Mouse (Mus musculus) thymus, adult 2 months (tissue): ENCODE measurements around the gene Napsa. TPM values are rescaled to one million over a fixed set of nuclear protein-coding genes. Genes with fewer than 3 reads are reported as not detected.

Experiments used
- DNase-seq: peaks from one replicate; pipeline ENCODE4 v3.0.0; 2021
- H3K27ac ChIP-seq: fragments of 200-500 bp; 2 replicates; pipeline ENCODE4 v1.5.1; 2012; ENCODE audit warnings: low read length, control low read depth; ENCODE audit not compliant: control insufficient read depth, insufficient read depth
- H3K27me3 ChIP-seq: fragments of 200-500 bp; 2 replicates; pipeline ENCODE4 v1.6.1; 2012; ENCODE audit warnings: mild to moderate bottlenecking, low read length, moderate library complexity, mixed read lengths; ENCODE audit not compliant: control insufficient read depth, insufficient read depth
- H3K36me3 ChIP-seq: fragments of 200-500 bp; 2 replicates; pipeline ENCODE4 v1.6.1; 2012; ENCODE audit warnings: mild to moderate bottlenecking, low read length, moderate library complexity; ENCODE audit not compliant: control insufficient read depth, insufficient read depth
- H3K4me1 ChIP-seq: fragments of 200-500 bp; replicated peaks from 2 replicates; pipeline ENCODE4 v1.6.1; 2012; ENCODE audit warnings: low read length; ENCODE audit not compliant: control insufficient read depth, insufficient read depth
- H3K4me3 ChIP-seq: fragments of 200-500 bp; 2 replicates; pipeline ENCODE4 v1.5.1; 2012; ENCODE audit warnings: mild to moderate bottlenecking, low read length, control low read depth, moderate library complexity; ENCODE audit not compliant: control insufficient read depth, insufficient read depth
- CTCF ChIP-seq: fragments of 200-500 bp; IDR thresholded peaks from 2 replicates; pipeline ENCODE4 v1.5.1; 2012; ENCODE audit warnings: mild to moderate bottlenecking, control low read depth, low read length, moderate library complexity, borderline replicate concordance; ENCODE audit not compliant: control insufficient read depth, poor library complexity, insufficient read depth; ENCODE audit errors: extremely low read depth
- POLR2A ChIP-seq: fragments of 200-500 bp; IDR thresholded peaks from 2 replicates; pipeline ENCODE4 v1.6.1; 2012; ENCODE audit warnings: mild to moderate bottlenecking, low read length, control low read depth, moderate library complexity; ENCODE audit not compliant: control insufficient read depth, poor library complexity, insufficient read depth; ENCODE audit errors: extremely low read depth
- WGBS: fragments of 180-500 bp; shearing (Covaris S2); methylation state at CpG from one replicate; pipeline ENCODE4 v1.1.7; 2018; 5-methylcytosine and 5-hydroxymethylcytosine counted together
- polyA plus RNA-seq: library from polyadenylated mRNA; depleted of rRNA; stranded (reverse); fragments of >200 nt; gene quantifications from 2 replicates; pipeline ENCODE4 v1.2.3, GENCODE M21; 2012

Gene Napsa
- polyA plus RNA-seq, 1 experiment = 32.0 TPM

- 95% methylated on average over 29 of the region's 29 CpGs for WGBS
- H3K27me3 ChIP-seq = no peaks in the 10 kb centered on the region
- H3K27ac ChIP-seq = no peak overlapping the region
- peaks cover 21% of the 10 kb centered on the region for H3K4me1 ChIP-seq
- no peak overlapping the region for H3K4me3 ChIP-seq
- H3K36me3 ChIP-seq = peaks cover 4% of the 10 kb centered on the region
- no peak for DNase-seq
- TF ChIP-seq POLR2A (no peak), CTCF (no peak)
These were observed 39.0 kb upstream of the Napsa start for GRCm38 (mm10) chr7:44532918-44533745.

DNA sequence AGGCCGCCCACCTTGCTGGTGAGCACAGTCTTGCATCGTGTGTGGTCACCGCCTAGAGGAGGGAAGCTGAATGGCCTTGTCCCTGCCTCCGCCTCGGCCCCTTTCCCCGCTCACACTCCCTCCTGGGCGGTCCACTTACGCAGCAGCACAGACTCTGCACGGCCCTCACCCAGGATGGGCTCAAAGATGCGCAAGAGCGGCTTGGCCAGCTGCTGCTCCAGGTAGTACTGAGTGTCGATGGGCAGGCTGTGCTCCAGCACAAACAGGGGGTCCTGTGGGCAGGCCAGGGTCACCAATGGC lies 38.5 kb upstream of the Napsa start:
- H3K36me3 ChIP-seq = peaks cover 8% of the 10 kb centered on the region
- H3K27me3 ChIP-seq = no peaks in the 10 kb centered on the region
- DNase-seq = no peak
- TF ChIP-seq CTCF (no peak), POLR2A (no peak)
- no peak overlapping the region for H3K27ac ChIP-seq
- WGBS = 98% methylated on average over 12 of the region's 12 CpGs
- no peak overlapping the region for H3K4me3 ChIP-seq
- peaks cover 16% of the 10 kb centered on the region for H3K4me1 ChIP-seq

GRCm38 (mm10) chr7:44534242-44534641 lies 37.9 kb upstream of the Napsa start:
- TF ChIP-seq CTCF (no peak), POLR2A (no peak)
- 39% methylated on average over 13 of the region's 13 CpGs for WGBS
- Histone ChIP-seq H3K36me3 (peaks cover 13% of the 10 kb centered on the region), H3K27me3 (no peaks in the 10 kb centered on the region), H3K4me1 (peaks cover 15% of the 10 kb centered on the region), H3K27ac (no peak overlapping the region), H3K4me3 (no peak overlapping the region)
- DNase-seq = no peak

DNA sequence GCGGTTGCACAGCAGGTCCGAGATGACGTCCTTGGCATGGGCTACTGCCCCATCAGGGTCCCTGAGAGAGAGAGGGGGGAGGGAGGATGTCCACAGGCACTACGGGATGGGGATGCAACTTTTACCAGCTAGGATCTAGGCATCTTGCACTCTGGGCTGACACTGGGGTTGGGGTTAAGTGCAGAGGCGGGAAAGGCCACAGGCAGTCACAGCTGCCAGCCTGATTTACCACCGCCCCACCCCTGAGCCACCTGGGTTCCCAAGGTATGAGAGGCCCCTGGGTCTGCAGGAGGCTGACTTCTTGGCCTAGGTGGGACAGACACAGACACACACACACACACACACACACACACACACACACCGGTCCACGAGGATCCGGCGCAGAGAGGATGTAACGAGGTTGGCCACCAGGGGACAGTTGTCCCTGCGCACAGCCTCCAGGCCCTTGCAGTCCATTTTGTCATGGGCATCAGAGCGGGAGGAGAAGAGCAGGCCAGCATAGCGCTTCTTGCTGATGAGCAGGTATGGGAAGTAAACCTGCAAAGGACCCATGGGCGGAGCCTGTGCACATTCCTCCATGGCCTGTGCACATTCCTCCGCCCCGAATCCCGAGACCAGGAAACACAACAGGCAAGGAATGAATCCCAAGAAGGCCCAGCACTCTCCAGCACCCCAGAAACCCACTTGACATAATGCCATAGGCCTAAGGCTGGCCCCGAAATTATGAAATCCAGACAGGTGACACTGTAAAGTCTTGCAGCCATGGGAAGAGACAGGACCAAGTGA lies 37.3 kb upstream of the Napsa start:
- Histone ChIP-seq H3K27ac (no peak overlapping the region), H3K27me3 (no peaks in the 10 kb centered on the region), H3K4me1 (peaks cover 15% of the 10 kb centered on the region), H3K36me3 (peaks cover 20% of the 10 kb centered on the region), H3K4me3 (no peak overlapping the region)
- WGBS = 73% methylated on average over 19 of the region's 19 CpGs
- TF ChIP-seq CTCF (no peak), POLR2A (no peak)
- no peak for DNase-seq

- 92% methylated on average over 27 of the region's 27 CpGs for WGBS
- no peaks in the 10 kb centered on the region for H3K27me3 ChIP-seq
- DNase-seq = no peak
- H3K4me3 ChIP-seq = no peak overlapping the region
- no peak for TF ChIP-seq POLR2A
- no peak for TF ChIP-seq CTCF
- H3K27ac ChIP-seq = no peak overlapping the region
- H3K36me3 ChIP-seq = peaks cover 29% of the 10 kb centered on the region
- peaks cover 15% of the 10 kb centered on the region for H3K4me1 ChIP-seq
These were observed 36.3 kb upstream of the Napsa start for GRCm38 (mm10) chr7:44535657-44536589.

DNA sequence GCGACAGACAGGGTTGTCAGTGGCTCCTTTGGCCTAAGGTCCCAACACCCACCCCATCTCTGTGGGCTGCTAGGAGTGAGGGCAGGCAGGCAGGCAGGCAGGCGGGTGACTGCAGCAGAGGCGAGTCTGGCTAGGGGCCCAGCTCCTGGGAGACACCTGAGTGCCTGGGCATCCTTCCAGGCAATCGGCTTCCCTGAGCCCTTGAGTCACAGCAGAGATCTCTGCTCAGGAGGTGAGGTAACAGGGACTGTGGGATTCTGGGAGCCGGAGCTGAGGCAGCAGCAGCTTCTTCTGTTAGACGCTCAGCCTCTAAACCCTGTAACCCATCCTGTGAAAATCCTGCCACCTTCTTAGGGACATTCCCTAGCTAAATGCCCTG lies 35.6 kb upstream of the Napsa start:
- H3K27ac ChIP-seq = no peak overlapping the region
- TF ChIP-seq POLR2A = no peak
- TF ChIP-seq CTCF = no peak
- DNase-seq = no peak
- 88% methylated on average over 6 of the region's 6 CpGs for WGBS
- peaks cover 8% of the 10 kb centered on the region for H3K4me1 ChIP-seq
- H3K27me3 ChIP-seq = no peaks in the 10 kb centered on the region
- no peak overlapping the region for H3K4me3 ChIP-seq
- peaks cover 29% of the 10 kb centered on the region for H3K36me3 ChIP-seq
